Mouse (Mus musculus) leukemia stem cell, adult 10-12 weeks (primary cell): Measurements from ENCODE around the gene Adam4. TPM values are rescaled to one million over a fixed set of nuclear protein-coding genes. Genes with fewer than 3 reads are reported as not detected.

Experiments
- polyA plus RNA-seq: library from polyadenylated mRNA; stranded (reverse); fragments of >175 nt; gene quantifications from 2 replicates; pipeline ENCODE4 v1.2.3, GENCODE M21; 2012; ENCODE audit warnings: low replicate concordance

Adam4 gene
- polyA plus RNA-seq = not detected in 2 replicates

DNA sequence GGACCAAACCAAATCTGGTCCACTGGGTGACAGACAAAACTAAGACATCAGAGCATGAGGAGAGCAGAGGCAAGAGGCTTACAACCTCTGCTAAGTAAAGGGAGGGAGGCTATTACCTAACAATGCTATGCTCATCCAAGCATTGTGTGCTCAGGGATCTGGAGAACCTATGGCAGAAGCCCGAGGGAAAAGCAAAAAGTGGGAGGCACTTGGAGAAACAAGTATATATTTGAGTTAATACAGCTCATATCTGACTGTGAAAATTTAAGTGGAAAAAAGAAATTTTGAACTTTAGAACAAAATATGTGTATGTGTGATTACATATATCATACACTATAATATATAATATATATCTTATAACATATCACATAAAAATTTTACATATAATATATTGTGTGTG lies at the start of gene Adam4:
Adam4 (minus strand) TSS at position 101 of the 400 bp plus-strand sequence.

DNA sequence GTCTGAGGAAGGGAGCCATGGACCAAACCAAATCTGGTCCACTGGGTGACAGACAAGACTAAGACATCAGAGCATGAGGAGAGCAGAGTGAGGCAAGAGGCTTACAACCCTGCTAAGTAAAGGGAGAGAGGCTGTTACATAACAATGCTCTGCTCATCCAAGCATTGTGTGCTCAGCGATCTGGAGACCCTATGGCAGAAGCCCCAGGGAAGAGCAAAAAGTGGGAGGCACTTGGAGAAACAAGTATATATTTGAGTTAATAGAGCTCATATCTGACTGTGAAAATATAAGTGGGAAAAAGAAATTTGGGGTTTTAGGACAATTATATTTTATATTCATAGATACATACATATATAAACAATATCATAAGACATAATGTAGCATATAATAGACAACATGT lies 42.4 kb downstream of the Adam4 start, which contains the start of gene Gm4787:
Gm4787 (minus strand) TSS at position 101 of the 400 bp plus-strand sequence.

Other genes with a start within 250 kb of the Adam4 start
- gene Slc8a3, start 88.8 kb downstream of the Adam4 start, polyA plus RNA-seq = 0.07 TPM in 1 of 2 replicates, not detected in the other
- not detected in 2 replicates for gene Gm4787, start 42.5 kb downstream of the Adam4 start, polyA plus RNA-seq
- 0.53 and 40.0 TPM in 2 replicates for gene Cox16, start 63.2 kb upstream of the Adam4 start, polyA plus RNA-seq
- 1.0 and 32.4 TPM in 2 replicates for gene Gm20498, start 111.0 kb upstream of the Adam4 start, polyA plus RNA-seq
- gene Synj2bp, start 111.0 kb upstream of the Adam4 start, polyA plus RNA-seq = 1.6 and 2.5 TPM in 2 replicates
- gene Adam21, start 146.5 kb upstream of the Adam4 start, polyA plus RNA-seq = not detected in 2 replicates
- 3.8 TPM in 1 of 2 replicates, not detected in the other for gene Med6, start 173.1 kb upstream of the Adam4 start, polyA plus RNA-seq
- 0.14 TPM in 1 of 2 replicates, not detected in the other for gene Ttc9, start 209.3 kb upstream of the Adam4 start, polyA plus RNA-seq